Mouse (Mus musculus): ENCODE measurements around the gene Rfng. TPM values are rescaled to one million over a fixed set of nuclear protein-coding genes. Genes with fewer than 3 reads are reported as not detected.

Rfng gene
- polyA plus RNA-seq, 1 experiment from 2014 or later = 6.3 TPM

DNA sequence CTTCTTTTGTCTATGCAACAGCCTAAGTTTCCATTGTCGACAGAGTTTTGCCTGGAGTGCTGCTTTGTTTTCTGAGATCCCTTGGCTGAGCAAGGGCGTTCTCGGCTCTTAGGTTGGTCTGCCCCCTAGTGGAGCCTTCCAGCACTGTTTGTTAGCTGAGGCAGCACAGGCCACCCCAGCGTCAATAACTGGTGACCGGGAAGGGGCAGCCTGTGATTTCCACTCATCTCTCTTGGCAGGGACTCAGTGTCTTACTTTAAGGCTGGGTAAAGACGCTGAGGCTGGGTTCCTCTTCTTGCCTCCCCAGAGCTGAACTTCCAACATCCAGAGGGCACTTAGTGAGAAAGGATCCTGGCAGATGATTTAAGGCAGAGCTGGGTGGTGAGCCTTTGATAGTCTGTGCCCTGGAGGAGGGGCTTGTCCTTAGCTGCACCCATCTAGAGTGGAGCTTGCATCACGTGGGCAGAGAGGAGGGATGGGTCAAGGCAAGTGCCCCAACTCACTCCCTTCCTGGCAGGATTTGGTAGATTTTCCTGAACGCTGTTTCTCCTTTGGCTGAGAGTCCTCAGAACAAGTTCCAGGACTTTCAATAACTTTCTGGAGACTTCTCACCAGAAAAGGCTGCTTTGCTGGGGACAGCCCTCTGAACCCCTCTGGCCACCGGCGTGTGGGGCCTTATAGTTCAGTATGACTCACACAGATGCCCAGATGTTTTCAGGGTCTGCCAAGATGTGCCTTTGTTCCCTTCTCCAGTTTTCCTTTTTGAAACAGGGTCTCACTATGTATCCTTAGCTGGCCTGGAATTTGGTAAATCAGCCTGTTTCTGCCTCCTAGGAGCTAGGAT, 16.3 kb upstream of the Rfng start:
- no peak overlapping the region for H3K4me3 ChIP-seq (ENCODE audit: low read depth, low read length)
- H3K9ac ChIP-seq (replicated peaks) = no peak overlapping the region; the same call in 1 of the 2 replicates
- DNase-seq = peak; percentile 88
- no peaks in the 10 kb centered on the region for H3K27me3 ChIP-seq (ENCODE audit: insufficient read depth, low read length)
- H3K9me3 ChIP-seq (ENCODE audit: low read length) = no peaks in the 10 kb centered on the region
- peak overlapping the region; percentile 28 for H3K4me2 ChIP-seq (ENCODE audit: low read depth, low read length)
- no peak for TF ChIP-seq EP300 (IDR thresholded peaks at IDR 0.05; ENCODE audit: low read depth)
- peak; percentile 94 for TF ChIP-seq CTCF (IDR thresholded peaks at IDR 0.05; ENCODE audit: low read depth)
- peak; percentile 59 for ATAC-seq
- H3K4me1 ChIP-seq (ENCODE audit: insufficient read depth) = peaks cover 7% of the 10 kb centered on the region
- H3K27ac ChIP-seq (ENCODE audit: low read depth) = no peak overlapping the region
- H3K36me3 ChIP-seq (replicated peaks; ENCODE audit: insufficient read depth, low read length) = no peaks in the 10 kb centered on the region
- 15% methylated on average over 10 of the region's 10 CpGs for WGBS (ENCODE audit: insufficient replicate concordance)

GRCm38 (mm10) chr11:120799316-120799890, 15.4 kb upstream of the Rfng start:
- H3K9me3 ChIP-seq (ENCODE audit: low read length) = no peaks in the 10 kb centered on the region
- no peaks in the 10 kb centered on the region for H3K36me3 ChIP-seq (replicated peaks; ENCODE audit: insufficient read depth, low read length)
- H3K9ac ChIP-seq (replicated peaks) = no peak overlapping the region
- TF ChIP-seq EP300 (IDR thresholded peaks at IDR 0.05; ENCODE audit: low read depth) (no peak), CTCF (IDR thresholded peaks at IDR 0.05; ENCODE audit: low read depth) (no peak)
- peaks cover 13% of the 10 kb centered on the region for H3K4me1 ChIP-seq (ENCODE audit: insufficient read depth)
- WGBS (ENCODE audit: insufficient replicate concordance) = 49% methylated on average over 6 of the region's 6 CpGs
- no peaks in the 10 kb centered on the region for H3K27me3 ChIP-seq (ENCODE audit: insufficient read depth, low read length)
- no peak overlapping the region for H3K4me3 ChIP-seq (ENCODE audit: low read depth, low read length)
- DNase-seq (no peak), ATAC-seq (no peak)
- no peak overlapping the region for H3K4me2 ChIP-seq (ENCODE audit: low read depth, low read length)
- no peak overlapping the region for H3K27ac ChIP-seq (ENCODE audit: low read depth)

GRCm38 (mm10) chr11:120798244-120798643, 14.2 kb upstream of the Rfng start:
- H3K9me3 ChIP-seq (ENCODE audit: low read length) = no peaks in the 10 kb centered on the region
- H3K4me1 ChIP-seq (ENCODE audit: insufficient read depth) = peaks cover 13% of the 10 kb centered on the region
- no peak overlapping the region for H3K9ac ChIP-seq (replicated peaks)
- H3K27ac ChIP-seq (ENCODE audit: low read depth) = no peak overlapping the region
- H3K4me2 ChIP-seq (ENCODE audit: low read depth, low read length) = no peak overlapping the region
- ATAC-seq = no peak
- peaks cover 11% of the 10 kb centered on the region for H3K36me3 ChIP-seq (replicated peaks; ENCODE audit: insufficient read depth, low read length)
- no peak for DNase-seq
- WGBS (ENCODE audit: insufficient replicate concordance) = 39% methylated on average over 3 of the region's 3 CpGs
- H3K27me3 ChIP-seq (ENCODE audit: insufficient read depth, low read length) = no peaks in the 10 kb centered on the region
- no peak overlapping the region for H3K4me3 ChIP-seq (ENCODE audit: low read depth, low read length)
- TF ChIP-seq CTCF (IDR thresholded peaks at IDR 0.05; ENCODE audit: low read depth) (no peak), EP300 (IDR thresholded peaks at IDR 0.05; ENCODE audit: low read depth) (no peak)

DNA sequence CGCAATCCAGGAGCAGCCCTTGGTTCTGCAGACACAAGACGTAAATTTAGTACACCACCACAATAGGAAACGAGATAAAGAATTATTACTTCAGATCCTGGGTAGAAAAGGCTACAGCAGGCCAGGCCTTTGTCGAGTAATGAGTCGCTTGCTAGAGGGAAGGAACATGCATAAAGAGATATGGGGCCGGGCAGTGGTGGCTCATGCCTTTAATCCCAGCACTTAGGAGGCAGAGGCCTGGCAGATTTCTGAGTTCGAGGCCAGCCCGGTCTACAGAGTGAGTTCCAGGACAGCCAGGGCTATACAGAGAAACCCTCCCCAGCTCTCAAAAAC, 12.6 kb upstream of the Rfng start:
- peaks cover 27% of the 10 kb centered on the region for H3K36me3 ChIP-seq (replicated peaks; ENCODE audit: insufficient read depth, low read length)

DNA sequence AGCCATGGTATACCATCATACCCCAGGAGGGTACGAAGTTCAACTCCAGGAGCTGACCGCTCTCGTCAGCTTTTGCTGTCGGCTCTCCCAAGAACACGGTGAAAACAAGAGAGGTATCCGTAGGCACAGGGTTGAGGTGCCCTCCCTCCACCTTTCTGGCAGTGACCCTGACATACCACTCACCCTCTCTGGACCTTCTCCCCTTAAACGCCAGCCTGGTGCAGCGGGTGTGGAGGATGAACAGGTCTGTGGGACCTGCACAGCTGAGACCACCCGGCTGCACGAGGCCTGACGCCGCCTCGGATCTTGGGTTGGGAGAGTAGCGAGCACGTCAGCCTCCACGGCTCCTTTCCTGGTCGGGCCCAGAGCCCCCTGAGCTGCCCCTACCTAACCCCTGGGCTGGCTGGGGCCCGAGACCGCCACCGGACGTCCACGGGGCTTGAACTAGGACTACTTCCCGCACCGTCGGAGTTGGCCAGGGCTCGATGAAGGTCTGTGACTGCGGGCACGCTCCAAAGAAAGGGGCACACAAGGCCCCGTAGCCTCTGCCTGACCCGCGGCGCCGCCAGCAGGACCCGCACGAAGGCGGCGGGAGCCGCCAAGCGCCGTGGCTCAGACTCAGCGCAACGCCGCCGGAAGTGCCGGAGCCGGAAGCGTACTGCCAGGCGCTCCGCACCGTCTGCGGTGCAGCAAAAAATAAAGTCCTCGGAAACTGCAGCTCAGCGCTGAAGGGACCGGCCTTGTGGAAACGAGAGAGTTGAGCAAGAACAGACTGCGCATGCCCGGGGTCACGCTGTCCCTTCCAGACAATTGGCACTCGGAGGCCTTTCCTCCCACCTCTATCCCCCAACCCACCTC, 12.0 kb upstream of the Rfng start, which contains the start of gene Dus1l:
Gene Dus1l, minus strand, starts transcription at position 648 of the 858 bp plus-strand sequence.
- Histone ChIP-seq H3K36me3 (replicated peaks; ENCODE audit: insufficient read depth, low read length) (peaks cover 33% of the 10 kb centered on the region), H3K4me3 (ENCODE audit: low read depth, low read length) (peak within 1 kb of the TSS; percentile 97), H3K9ac (replicated peaks) (peak within 1 kb of the TSS; percentile 99), H3K27ac (ENCODE audit: low read depth) (peak within 1 kb of the TSS; percentile 73), H3K27me3 (ENCODE audit: insufficient read depth, low read length) (no peaks in the 10 kb centered on the region), H3K4me1 (ENCODE audit: insufficient read depth) (peaks cover 13% of the 10 kb centered on the region), H3K4me2 (ENCODE audit: low read depth, low read length) (peak within 1 kb of the TSS; percentile 97), H3K9me3 (ENCODE audit: low read length) (no peaks in the 10 kb centered on the region)
- 1% methylated on average over 59 of the region's 59 CpGs for WGBS (ENCODE audit: insufficient replicate concordance)
- peak; percentile 63; the same call in 1 of the 2 replicates for TF ChIP-seq EP300 (IDR thresholded peaks at IDR 0.05; ENCODE audit: low read depth)
- no peak for TF ChIP-seq CTCF (IDR thresholded peaks at IDR 0.05; ENCODE audit: low read depth)
- ATAC-seq = peak; percentile 88
- DNase-seq = peak; percentile 97

More for the DNA sequence above, 12.6 kb upstream of the Rfng start:
- peak; percentile 16 for ATAC-seq
- 29% methylated on average over 8 of the region's 8 CpGs for WGBS (ENCODE audit: insufficient replicate concordance)
- Histone ChIP-seq H3K9me3 (ENCODE audit: low read length) (no peaks in the 10 kb centered on the region), H3K27me3 (ENCODE audit: insufficient read depth, low read length) (no peaks in the 10 kb centered on the region), H3K9ac (replicated peaks) (peak overlapping the region; percentile 99), H3K27ac (ENCODE audit: low read depth) (peak overlapping the region; percentile 73), H3K4me1 (ENCODE audit: insufficient read depth) (peaks cover 13% of the 10 kb centered on the region), H3K4me3 (ENCODE audit: low read depth, low read length) (peak overlapping the region; percentile 97), H3K4me2 (ENCODE audit: low read depth, low read length) (peak overlapping the region; percentile 97)
- TF ChIP-seq CTCF (IDR thresholded peaks at IDR 0.05; ENCODE audit: low read depth) (no peak), EP300 (IDR thresholded peaks at IDR 0.05; ENCODE audit: low read depth) (no peak)
- DNase-seq = no peak

- Histone ChIP-seq H3K27me3 (ENCODE audit: insufficient read depth, low read length) (no peaks in the 10 kb centered on the region), H3K27ac (ENCODE audit: low read depth) (no peak overlapping the region), H3K4me3 (ENCODE audit: low read depth, low read length) (no peak overlapping the region), H3K9me3 (ENCODE audit: low read length) (no peaks in the 10 kb centered on the region), H3K4me2 (ENCODE audit: low read depth, low read length) (no peak overlapping the region), H3K36me3 (replicated peaks; ENCODE audit: insufficient read depth, low read length) (peaks cover 58% of the 10 kb centered on the region), H3K9ac (replicated peaks) (no peak overlapping the region), H3K4me1 (ENCODE audit: insufficient read depth) (peaks cover 10% of the 10 kb centered on the region)
- ATAC-seq = no peak
- DNase-seq = no peak
- 91% methylated on average over 9 of the region's 9 CpGs for WGBS (ENCODE audit: insufficient replicate concordance)
- no peak for TF ChIP-seq EP300 (IDR thresholded peaks at IDR 0.05; ENCODE audit: low read depth)
- no peak for TF ChIP-seq CTCF (IDR thresholded peaks at IDR 0.05; ENCODE audit: low read depth)
Measured at GRCm38 (mm10) chr11:120792652-120793051, 8.6 kb upstream of the Rfng start.

Data from liver, postnatal 0 days (tissue).